Mouse (Mus musculus) thymus, adult 2 months (tissue): ENCODE results near the gene Polr2a. TPM values are rescaled to one million over a fixed set of nuclear protein-coding genes. Genes with fewer than 3 reads are reported as not detected.

Source experiments
- DNase-seq: peaks from one replicate; pipeline ENCODE4 v3.0.0; 2021
- H3K27ac ChIP-seq: fragments of 200-500 bp; 2 replicates; pipeline ENCODE4 v1.5.1; 2012; ENCODE audit warnings: low read length, control low read depth; ENCODE audit not compliant: control insufficient read depth, insufficient read depth
- H3K27me3 ChIP-seq: fragments of 200-500 bp; 2 replicates; pipeline ENCODE4 v1.6.1; 2012; ENCODE audit warnings: mild to moderate bottlenecking, low read length, moderate library complexity, mixed read lengths; ENCODE audit not compliant: control insufficient read depth, insufficient read depth
- H3K36me3 ChIP-seq: fragments of 200-500 bp; 2 replicates; pipeline ENCODE4 v1.6.1; 2012; ENCODE audit warnings: mild to moderate bottlenecking, low read length, moderate library complexity; ENCODE audit not compliant: control insufficient read depth, insufficient read depth
- H3K4me1 ChIP-seq: fragments of 200-500 bp; replicated peaks from 2 replicates; pipeline ENCODE4 v1.6.1; 2012; ENCODE audit warnings: low read length; ENCODE audit not compliant: control insufficient read depth, insufficient read depth
- H3K4me3 ChIP-seq: fragments of 200-500 bp; 2 replicates; pipeline ENCODE4 v1.5.1; 2012; ENCODE audit warnings: mild to moderate bottlenecking, low read length, control low read depth, moderate library complexity; ENCODE audit not compliant: control insufficient read depth, insufficient read depth
- CTCF ChIP-seq: fragments of 200-500 bp; IDR thresholded peaks from 2 replicates; pipeline ENCODE4 v1.5.1; 2012; ENCODE audit warnings: mild to moderate bottlenecking, control low read depth, low read length, moderate library complexity, borderline replicate concordance; ENCODE audit not compliant: control insufficient read depth, poor library complexity, insufficient read depth; ENCODE audit errors: extremely low read depth
- POLR2A ChIP-seq: fragments of 200-500 bp; IDR thresholded peaks from 2 replicates; pipeline ENCODE4 v1.6.1; 2012; ENCODE audit warnings: mild to moderate bottlenecking, low read length, control low read depth, moderate library complexity; ENCODE audit not compliant: control insufficient read depth, poor library complexity, insufficient read depth; ENCODE audit errors: extremely low read depth
- WGBS: fragments of 180-500 bp; shearing (Covaris S2); methylation state at CpG from one replicate; pipeline ENCODE4 v1.1.7; 2018; 5-methylcytosine and 5-hydroxymethylcytosine counted together
- polyA plus RNA-seq: library from polyadenylated mRNA; depleted of rRNA; stranded (reverse); fragments of >200 nt; gene quantifications from 2 replicates; pipeline ENCODE4 v1.2.3, GENCODE M21; 2012

Gene Polr2a
- polyA plus RNA-seq, 1 experiment = 113 TPM

DNA sequence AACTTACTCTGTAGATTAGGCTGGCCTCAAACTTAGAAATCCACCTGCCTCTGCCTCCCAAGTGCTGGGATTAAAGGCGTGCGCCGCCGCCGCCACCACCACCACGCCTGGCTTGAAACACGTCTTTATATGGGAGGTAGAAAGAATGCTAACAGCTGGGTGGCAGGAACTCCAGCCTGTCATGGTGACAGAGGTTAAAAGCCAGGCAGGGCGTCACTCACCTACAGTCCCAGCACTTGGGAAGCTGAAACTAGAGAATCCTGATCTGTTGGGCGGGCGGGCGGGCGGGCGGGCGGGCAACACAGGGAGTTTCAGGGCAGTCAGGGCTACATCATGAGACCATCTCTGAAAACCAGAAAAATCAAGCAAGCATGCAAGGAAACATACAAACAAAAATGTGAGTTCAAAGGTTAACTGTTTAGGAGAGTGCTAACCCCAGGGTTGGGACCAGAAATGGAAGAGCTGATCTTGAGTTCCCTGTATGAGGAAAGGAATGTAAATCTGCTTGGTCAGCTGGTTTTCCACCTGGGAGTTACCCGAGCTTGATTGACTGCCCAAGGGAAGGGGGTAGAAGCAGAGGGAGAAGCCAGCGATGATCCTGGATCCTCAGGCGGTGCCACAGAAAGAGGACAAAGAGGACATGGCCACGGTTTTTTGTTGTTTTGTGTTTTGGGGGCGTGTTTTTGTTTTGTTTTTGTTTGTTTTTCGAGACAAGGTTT, 45.3 kb downstream of the Polr2a start:
- H3K36me3 ChIP-seq = no peaks in the 10 kb centered on the region
- TF ChIP-seq POLR2A (no peak), CTCF (no peak)
- no peak for DNase-seq
- no peak overlapping the region for H3K27ac ChIP-seq
- no peak overlapping the region for H3K4me3 ChIP-seq
- no peaks in the 10 kb centered on the region for H3K27me3 ChIP-seq
- WGBS = 93% methylated on average over 20 of the region's 20 CpGs
- no peaks in the 10 kb centered on the region for H3K4me1 ChIP-seq

- Histone ChIP-seq H3K4me1 (no peaks in the 10 kb centered on the region), H3K36me3 (no peaks in the 10 kb centered on the region), H3K27ac (no peak overlapping the region), H3K4me3 (no peak overlapping the region), H3K27me3 (no peaks in the 10 kb centered on the region)
- 90% methylated on average over 2 of the region's 2 CpGs for WGBS
- no peak for DNase-seq
- no peak for TF ChIP-seq CTCF
- no peak for TF ChIP-seq POLR2A
Measured at GRCm38 (mm10) chr11:69711082-69711481, 47.4 kb downstream of the Polr2a start.

- no peak overlapping the region for H3K27ac ChIP-seq
- H3K27me3 ChIP-seq = no peaks in the 10 kb centered on the region
- no peak overlapping the region for H3K4me3 ChIP-seq
- WGBS = 92% methylated on average over 3 of the region's 3 CpGs
- no peak for DNase-seq
- no peaks in the 10 kb centered on the region for H3K4me1 ChIP-seq
- H3K36me3 ChIP-seq = no peaks in the 10 kb centered on the region
- TF ChIP-seq CTCF (no peak), POLR2A (no peak)
Measured at GRCm38 (mm10) chr11:69710470-69710869, 48.0 kb downstream of the Polr2a start.

DNA sequence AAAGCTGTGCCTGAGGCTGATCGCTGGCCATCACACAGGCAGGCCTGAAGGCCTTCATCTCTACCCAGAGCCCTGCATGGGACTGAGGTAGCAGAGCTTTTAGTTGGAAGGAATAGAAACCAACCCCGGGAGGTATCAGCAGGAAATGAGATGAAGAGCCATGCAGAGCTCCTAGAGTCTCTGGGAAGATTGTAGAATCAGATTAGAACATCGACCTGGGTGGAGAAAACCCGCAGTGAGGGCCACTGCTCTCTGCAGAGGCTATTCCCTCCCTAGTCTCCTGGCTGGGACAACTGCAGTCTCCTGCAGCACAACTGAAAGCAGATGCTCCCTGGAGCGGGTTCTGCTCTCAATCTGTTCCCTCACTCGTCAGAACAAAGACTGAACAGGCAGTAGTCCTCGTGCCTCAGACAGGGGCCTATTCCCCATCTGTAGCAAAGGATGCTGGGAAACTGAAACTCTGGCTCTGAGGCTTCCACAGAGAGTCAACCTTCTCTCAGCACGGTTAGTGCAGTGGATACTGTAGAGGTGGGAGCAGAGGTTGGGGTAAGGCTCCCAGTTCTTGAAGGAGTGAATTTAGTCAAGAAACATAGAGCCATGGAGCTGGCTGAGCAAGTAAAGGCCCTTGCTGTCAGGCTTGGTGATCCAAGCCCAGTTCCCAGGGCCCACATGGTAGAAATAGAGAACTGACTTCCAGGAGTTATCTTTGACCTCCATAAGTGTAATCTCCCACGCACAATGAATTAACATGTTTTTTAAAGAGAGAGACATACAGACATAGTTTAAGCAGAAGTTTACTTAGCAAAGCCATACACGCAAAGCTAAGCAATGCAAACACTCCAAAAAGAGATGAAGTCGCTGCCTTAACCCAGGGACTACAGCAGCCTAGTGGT, 48.6 kb downstream of the Polr2a start:
- Histone ChIP-seq H3K4me3 (no peak overlapping the region), H3K27ac (no peak overlapping the region), H3K36me3 (no peaks in the 10 kb centered on the region), H3K27me3 (no peaks in the 10 kb centered on the region), H3K4me1 (no peaks in the 10 kb centered on the region)
- no peak for DNase-seq
- 80% methylated on average over 11 of the region's 11 CpGs for WGBS
- no peak for TF ChIP-seq POLR2A
- TF ChIP-seq CTCF = no peak

DNA sequence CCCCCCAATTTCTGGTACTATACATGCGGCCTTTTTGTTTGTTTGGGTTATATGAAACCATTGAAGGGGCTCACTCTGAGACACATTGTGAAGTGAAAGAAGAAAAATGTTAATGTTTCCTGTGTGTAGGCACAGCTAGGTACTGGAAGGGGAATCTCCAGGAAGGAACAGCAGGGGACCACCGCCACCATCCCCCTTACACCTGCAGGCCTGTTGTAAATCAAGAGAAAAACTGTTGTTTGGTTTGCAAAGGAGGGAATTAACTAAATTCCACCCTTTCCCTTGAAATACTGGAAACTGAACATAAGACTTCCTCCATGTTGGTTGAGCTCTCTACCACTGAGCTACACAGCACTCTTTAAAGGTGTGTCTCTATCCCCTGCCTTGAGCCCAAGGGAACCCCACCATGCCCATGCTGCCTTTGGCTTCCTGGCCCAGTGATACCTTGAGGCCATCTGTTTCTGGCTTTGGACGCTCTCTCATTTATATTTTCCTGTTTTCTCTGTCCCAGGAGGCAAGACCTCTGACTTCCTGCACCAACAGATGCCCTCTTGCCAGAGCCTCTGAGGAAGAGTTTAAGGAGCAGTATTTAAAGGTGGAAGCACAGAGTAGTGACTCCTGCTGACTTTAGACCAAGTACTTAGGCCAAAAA, 49.7 kb downstream of the Polr2a start:
- TF ChIP-seq POLR2A (no peak), CTCF (no peak)
- Histone ChIP-seq H3K4me3 (no peak overlapping the region), H3K36me3 (no peaks in the 10 kb centered on the region), H3K4me1 (no peaks in the 10 kb centered on the region), H3K27me3 (no peaks in the 10 kb centered on the region), H3K27ac (no peak overlapping the region)
- DNase-seq = no peak
- 95% methylated on average over 3 of the region's 3 CpGs for WGBS

- no peaks in the 10 kb centered on the region for H3K4me1 ChIP-seq
- no peak overlapping the region for H3K4me3 ChIP-seq
- TF ChIP-seq POLR2A (no peak), CTCF (no peak)
- H3K27ac ChIP-seq = no peak overlapping the region
- H3K36me3 ChIP-seq = no peaks in the 10 kb centered on the region
- no peaks in the 10 kb centered on the region for H3K27me3 ChIP-seq
- DNase-seq = no peak
- WGBS = 95% methylated on average over 4 of the region's 4 CpGs
Measured at GRCm38 (mm10) chr11:69707873-69708381, 50.5 kb downstream of the Polr2a start.
